Mouse (Mus musculus) hindbrain, postnatal 0 days (tissue): Measurements from ENCODE around the gene Aldh9a1. TPM values are rescaled to one million over a fixed set of nuclear protein-coding genes. Genes with fewer than 3 reads are reported as not detected.
A peak's percentile ranks its signal among the peaks of the same experiment; 100 is the strongest.

Source experiments
- ATAC-seq: fragments of 200-750 bp; cut with Nextera tagmentation; 2 replicates; pipeline ENCODE4 v1.8.0; 2017; ENCODE audit warnings: mild to moderate bottlenecking, moderate TSS enrichment, moderate library complexity
- DNase-seq: peaks from one replicate; pipeline ENCODE4 v3.0.0-alpha.2; 2015; ENCODE audit warnings: low spot score
- H3K27ac ChIP-seq: fragments of 300-500 bp; sonication (generic); 2 replicates; pipeline ENCODE4 v1.5.1; 2014; ENCODE audit warnings: mild to moderate bottlenecking
- H3K27me3 ChIP-seq: fragments of 300-500 bp; sonication (generic); 2 replicates; pipeline ENCODE4 v1.6.1; 2014; ENCODE audit warnings: low read length, mixed read lengths; ENCODE audit not compliant: insufficient read depth
- H3K36me3 ChIP-seq: fragments of 300-500 bp; sonication (generic); 2 replicates; pipeline ENCODE4 v1.6.1; 2014; ENCODE audit warnings: low read length, mixed read lengths; ENCODE audit not compliant: insufficient read depth
- H3K4me1 ChIP-seq: fragments of 300-500 bp; sonication (generic); 2 replicates; pipeline ENCODE4 v1.6.1; 2014; ENCODE audit warnings: antibody characterized with exemption, low read length, mixed read lengths; ENCODE audit not compliant: insufficient read depth
- H3K4me2 ChIP-seq: fragments of 300-500 bp; sonication (generic); 2 replicates; pipeline ENCODE4 v1.6.1; 2014; ENCODE audit warnings: low read depth, mild to moderate bottlenecking, low read length, moderate library complexity, mixed read lengths
- H3K4me3 ChIP-seq: fragments of 300-500 bp; sonication (generic); 2 replicates; pipeline ENCODE4 v1.5.1; 2014; ENCODE audit warnings: low read length
- H3K9ac ChIP-seq: fragments of 300-500 bp; sonication (generic); replicated peaks from 2 replicates; pipeline ENCODE4 v1.6.1; 2014; ENCODE audit warnings: mild to moderate bottlenecking, low read length, moderate library complexity, mixed read lengths
- H3K9me3 ChIP-seq: fragments of 300-500 bp; sonication (generic); 2 replicates; pipeline ENCODE4 v1.6.1; 2016; ENCODE audit warnings: low read length, mixed read lengths
- CTCF ChIP-seq: IDR thresholded peaks from 2 replicates; pipeline ENCODE4 v1.5.1; 2016; ENCODE audit warnings: antibody characterized with exemption, control low read depth, low read depth
- WGBS: fragments of 180-500 bp; shearing (Covaris S2); extraction: QIAGEN DNeasy Blood & Tissue Kit; methylation state at CpG from one replicate; pipeline ENCODE4 v1.1.7; 2014; 5-methylcytosine and 5-hydroxymethylcytosine counted together
- polyA plus RNA-seq: library from polyadenylated mRNA; unstranded; fragments of >200 nt; fragmentation: Nextera tagmentation; extraction: Ambion mirVana; gene quantifications from 2 replicates; pipeline ENCODE4 v1.2.1, GENCODE M21; 2015
- total RNA-seq: library from RNA; depleted of rRNA; stranded (reverse); fragments of >200 nt; gene quantifications from 2 replicates; pipeline ENCODE4 v1.2.3, GENCODE M21; 2014

Aldh9a1 gene
- total and polyA plus RNA-seq, 2 experiments from 2014 or later: 11.6 to 44.2 TPM

DNA sequence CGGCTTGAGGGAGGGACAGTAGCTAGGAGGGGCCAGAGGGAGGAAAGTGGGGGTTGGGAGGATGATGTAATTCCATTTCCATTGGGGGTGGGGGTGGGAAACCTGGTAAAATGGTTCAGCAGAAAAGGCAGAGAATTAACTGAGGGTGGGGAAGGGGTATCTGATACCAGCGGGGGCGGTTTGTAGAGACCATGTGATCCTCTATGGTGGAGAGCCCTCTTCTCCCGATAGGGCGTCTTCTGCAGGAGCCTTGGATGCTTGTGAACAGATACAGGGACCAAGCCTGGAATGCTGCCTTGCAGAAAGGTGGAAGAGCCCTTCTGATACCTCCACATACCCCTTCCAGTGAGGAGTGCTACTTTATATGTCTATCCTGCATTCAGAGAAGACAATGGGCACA is 33.4 kb downstream of the Aldh9a1 start:
- no peaks in the 10 kb centered on the region for H3K36me3 ChIP-seq
- no peak overlapping the region for H3K4me3 ChIP-seq
- H3K27ac ChIP-seq: no peak overlapping the region
- 81% methylated on average over 5 of the region's 5 CpGs for WGBS
- no peaks in the 10 kb centered on the region for H3K27me3 ChIP-seq
- H3K9me3 ChIP-seq: no peaks in the 10 kb centered on the region
- H3K4me1 ChIP-seq: no peaks in the 10 kb centered on the region
- no peak overlapping the region for H3K9ac ChIP-seq
- DNase-seq: no peak
- TF ChIP-seq CTCF: no peak
- ATAC-seq: no peak
- H3K4me2 ChIP-seq: no peak overlapping the region

- H3K36me3 ChIP-seq: no peaks in the 10 kb centered on the region
- H3K4me2 ChIP-seq: no peak overlapping the region
- H3K4me1 ChIP-seq: no peaks in the 10 kb centered on the region
- H3K9me3 ChIP-seq: no peaks in the 10 kb centered on the region
- WGBS: 87% methylated on average over 3 of the region's 3 CpGs
- no peaks in the 10 kb centered on the region for H3K27me3 ChIP-seq
- DNase-seq (no peak), ATAC-seq (0 out of 2 replicates have a peak, but pooled peaks have one; percentile 29)
- TF ChIP-seq CTCF: no peak
- H3K9ac ChIP-seq: no peak overlapping the region
- no peak overlapping the region for H3K27ac ChIP-seq
- no peak overlapping the region for H3K4me3 ChIP-seq
Measured at GRCm38 (mm10) chr1:167384156-167384555, 34.4 kb downstream of the Aldh9a1 start.

DNA sequence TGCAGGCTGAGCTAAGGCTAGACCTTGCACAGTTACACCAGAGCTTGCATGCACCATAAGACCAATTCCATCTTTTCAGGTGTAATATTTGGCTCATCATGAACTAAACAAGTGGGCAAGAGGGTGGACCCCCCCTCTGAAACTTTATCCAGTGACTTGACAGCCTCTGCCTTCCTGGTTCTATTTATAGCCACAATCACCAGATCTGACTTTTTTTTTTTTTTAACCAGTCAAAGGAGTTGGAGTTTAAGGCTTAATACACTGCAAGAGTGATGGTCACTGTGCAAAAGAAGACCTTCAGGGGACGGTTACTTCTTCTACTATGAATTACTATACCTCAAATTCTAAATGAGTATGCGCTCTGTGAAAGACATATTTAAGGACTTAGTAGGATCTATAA is 35.4 kb downstream of the Aldh9a1 start:
- Histone ChIP-seq H3K27ac (no peak overlapping the region), H3K4me3 (no peak overlapping the region), H3K36me3 (no peaks in the 10 kb centered on the region), H3K9me3 (no peaks in the 10 kb centered on the region), H3K4me2 (no peak overlapping the region), H3K27me3 (no peaks in the 10 kb centered on the region), H3K4me1 (no peaks in the 10 kb centered on the region), H3K9ac (no peak overlapping the region)
- no peak for ATAC-seq
- 94% methylated on average over 2 of the region's 2 CpGs for WGBS
- no peak for TF ChIP-seq CTCF
- DNase-seq: no peak

- Histone ChIP-seq H3K9me3 (no peaks in the 10 kb centered on the region), H3K4me2 (no peak overlapping the region), H3K4me3 (no peak overlapping the region), H3K36me3 (no peaks in the 10 kb centered on the region), H3K4me1 (no peaks in the 10 kb centered on the region), H3K27ac (no peak overlapping the region), H3K27me3 (no peaks in the 10 kb centered on the region), H3K9ac (no peak overlapping the region)
- DNase-seq: no peak
- no peak for TF ChIP-seq CTCF
- no peak for ATAC-seq
- WGBS: 71% methylated on average over 5 of the region's 5 CpGs
Measured at GRCm38 (mm10) chr1:167385636-167386035, 35.8 kb downstream of the Aldh9a1 start.

DNA sequence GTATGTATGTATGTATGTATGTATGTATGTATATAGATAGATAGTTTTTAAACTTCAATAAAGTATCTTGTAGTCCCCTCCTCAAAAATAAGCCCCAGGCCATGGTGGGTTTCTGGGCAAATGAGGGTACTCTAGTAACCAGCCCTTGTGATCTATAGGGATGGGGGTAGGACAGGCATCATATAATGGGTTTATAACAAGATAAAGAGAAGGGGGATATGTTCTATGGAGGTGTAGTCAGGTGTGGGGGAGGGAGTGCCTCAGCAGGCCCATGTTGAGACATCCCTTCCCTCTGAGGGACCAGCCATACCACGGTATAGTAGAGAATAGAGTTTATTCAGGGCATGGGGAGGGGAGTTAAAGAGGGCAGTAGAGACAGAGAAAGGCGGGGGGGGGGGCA is 36.7 kb downstream of the Aldh9a1 start:
- H3K9ac ChIP-seq: no peak overlapping the region
- no peaks in the 10 kb centered on the region for H3K27me3 ChIP-seq
- TF ChIP-seq CTCF: no peak
- DNase-seq (no peak), ATAC-seq (no peak)
- H3K9me3 ChIP-seq: no peaks in the 10 kb centered on the region
- H3K27ac ChIP-seq: no peak overlapping the region
- no peaks in the 10 kb centered on the region for H3K36me3 ChIP-seq
- H3K4me1 ChIP-seq: no peaks in the 10 kb centered on the region
- WGBS: 57% methylated on average over 2 of the region's 2 CpGs
- H3K4me2 ChIP-seq: no peak overlapping the region
- no peak overlapping the region for H3K4me3 ChIP-seq

DNA sequence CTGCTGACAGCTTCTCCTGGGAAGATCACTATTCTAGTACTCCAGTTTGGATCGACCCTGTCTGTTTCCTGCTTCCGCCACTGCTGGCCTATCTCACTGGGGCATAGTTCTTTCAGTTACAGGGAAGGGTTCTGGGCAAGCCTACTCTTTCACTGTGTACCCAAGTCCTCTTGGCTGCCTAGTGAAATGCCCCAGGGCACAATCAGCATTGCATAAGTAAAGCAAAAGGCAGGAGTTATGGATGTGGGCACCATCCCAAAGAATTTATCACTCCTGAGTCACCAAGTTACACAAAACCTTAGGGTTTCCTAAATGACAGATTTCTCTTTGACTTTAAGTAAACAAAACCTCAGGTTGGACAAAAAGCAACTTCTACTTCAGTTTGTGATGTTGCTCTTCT is 37.5 kb downstream of the Aldh9a1 start:
- WGBS: 84% methylated on average over 2 of the region's 2 CpGs
- TF ChIP-seq CTCF: no peak
- ATAC-seq (no peak), DNase-seq (no peak)
- Histone ChIP-seq H3K27me3 (no peaks in the 10 kb centered on the region), H3K36me3 (no peaks in the 10 kb centered on the region), H3K4me2 (no peak overlapping the region), H3K4me1 (no peaks in the 10 kb centered on the region), H3K4me3 (no peak overlapping the region), H3K27ac (no peak overlapping the region), H3K9me3 (no peaks in the 10 kb centered on the region), H3K9ac (no peak overlapping the region)

GRCm38 (mm10) chr1:167387796-167388195 is 38.0 kb downstream of the Aldh9a1 start:
- DNase-seq: no peak
- Histone ChIP-seq H3K4me2 (no peak overlapping the region), H3K27ac (no peak overlapping the region), H3K4me1 (peaks cover under 1% of the 10 kb centered on the region; the same call in 1 of the 2 replicates), H3K4me3 (no peak overlapping the region), H3K36me3 (no peaks in the 10 kb centered on the region), H3K27me3 (no peaks in the 10 kb centered on the region), H3K9ac (no peak overlapping the region), H3K9me3 (no peaks in the 10 kb centered on the region)
- no peak for TF ChIP-seq CTCF
- ATAC-seq: no peak
- 76% methylated on average over 3 of the region's 3 CpGs for WGBS
